Mouse (Mus musculus): ENCODE results near the gene Pde4b. TPM values are rescaled to one million over a fixed set of nuclear protein-coding genes. Genes with fewer than 3 reads are reported as not detected.

Gene Pde4b
- total RNA-seq, 1 experiment: 1.4 TPM

DNA sequence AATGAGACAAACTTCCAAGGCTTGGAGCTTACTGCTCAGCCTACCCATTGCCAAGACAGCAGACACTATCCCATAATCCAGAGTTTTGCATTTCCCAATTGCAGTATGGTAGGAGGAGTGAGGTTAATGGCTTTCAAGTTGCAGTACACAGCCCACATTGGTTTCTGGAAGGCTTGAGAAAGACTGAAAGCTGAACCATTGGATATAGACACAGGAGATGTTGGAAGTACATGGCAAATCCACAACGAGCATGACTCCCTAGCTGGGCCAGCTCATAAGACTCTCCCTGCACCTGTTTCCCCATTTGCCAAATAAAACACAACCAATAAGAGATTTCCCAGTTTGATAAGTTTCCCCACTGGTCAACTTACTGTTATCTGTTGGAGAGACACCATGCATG, 450.9 kb downstream of the Pde4b start:
- no peaks in the 10 kb centered on the region for H3K36me3 ChIP-seq (ENCODE audit: control insufficient read depth, insufficient read depth, low read length, poor library complexity, severe bottlenecking)

DNA sequence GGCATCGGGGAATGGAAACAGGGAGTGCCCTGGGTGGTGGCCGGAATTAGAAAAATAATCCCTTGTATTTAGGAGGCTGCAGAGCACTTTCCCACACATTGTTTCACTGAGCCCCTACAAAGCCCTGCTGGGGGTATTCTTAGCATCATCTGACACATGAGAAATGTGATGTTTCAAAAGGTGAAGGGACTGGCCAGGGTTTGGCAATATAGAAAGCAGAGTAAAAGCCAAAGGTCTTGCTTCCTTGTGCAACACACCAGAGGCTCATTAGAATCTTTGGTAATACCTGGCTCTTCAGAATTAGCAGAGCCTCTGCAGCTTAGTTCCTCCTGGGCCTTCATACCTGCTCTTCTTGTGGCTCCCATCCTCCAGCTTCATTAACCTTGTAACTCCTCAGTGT, 451.4 kb downstream of the Pde4b start:
- in situ Hi-C loops (cut with MboI; ENCODE audit: low sequenced_read_pairs in 2 of 2, unreplicated experiment in 2 of 2): no loop called here
- H3K4me1 ChIP-seq (ENCODE audit: control insufficient read depth in 2 of 2, insufficient read depth in 2 of 2, low read length in 2 of 2, poor library complexity in 1 of 2): no peaks in the 10 kb centered on the region
- H3K9ac ChIP-seq (ENCODE audit: insufficient read depth, low read depth, low read length, poor library complexity, severe bottlenecking): no peak overlapping the region
- no peaks in the 10 kb centered on the region for H3K36me3 ChIP-seq (ENCODE audit: control insufficient read depth, insufficient read depth, low read length, poor library complexity, severe bottlenecking)
- no peak for DNase-seq (ENCODE audit: low read depth, low spot score)
- no peaks in the 10 kb centered on the region for H3K9me3 ChIP-seq (ENCODE audit: control insufficient read depth, insufficient read depth, low read depth, low read length)
- no peak overlapping the region for H3K27ac ChIP-seq (ENCODE audit: insufficient read depth, low read depth, low read length, poor library complexity, severe bottlenecking)
- H3K4me3 ChIP-seq (ENCODE audit: insufficient read depth in 1 of 2, low read depth in 1 of 2, low read length in 2 of 2, poor library complexity in 1 of 2, severe bottlenecking in 1 of 2): no peak overlapping the region
- no peak for TF ChIP-seq ZNF384 (IDR thresholded peaks at IDR 0.05; ENCODE audit: low read depth, low read length)
- no peak for TF ChIP-seq MAFK (IDR thresholded peaks at IDR 0.05; ENCODE audit: insufficient read depth, low read depth, low read length)
- no peak for TF ChIP-seq CHD2 (IDR thresholded peaks at IDR 0.05; ENCODE audit: low read depth, low read length)
- no peak for TF ChIP-seq ZC3H11A (IDR thresholded peaks at IDR 0.05; ENCODE audit: borderline replicate concordance, low read depth, low read length)
- TF ChIP-seq HCFC1 (IDR thresholded peaks at IDR 0.05; ENCODE audit: borderline replicate concordance, insufficient read depth, low read length): no peak

More for the DNA sequence above, 450.9 kb downstream of the Pde4b start:
- TF ChIP-seq MAFK (IDR thresholded peaks at IDR 0.05; ENCODE audit: insufficient read depth, low read depth, low read length): no peak
- TF ChIP-seq HCFC1 (IDR thresholded peaks at IDR 0.05; ENCODE audit: borderline replicate concordance, insufficient read depth, low read length): no peak
- TF ChIP-seq ZNF384 (IDR thresholded peaks at IDR 0.05; ENCODE audit: low read depth, low read length): no peak
- no peak for TF ChIP-seq ZC3H11A (IDR thresholded peaks at IDR 0.05; ENCODE audit: borderline replicate concordance, low read depth, low read length)
- TF ChIP-seq CHD2 (IDR thresholded peaks at IDR 0.05; ENCODE audit: low read depth, low read length): no peak
- H3K4me1 ChIP-seq (ENCODE audit: control insufficient read depth in 2 of 2, insufficient read depth in 2 of 2, low read length in 2 of 2, poor library complexity in 1 of 2): no peaks in the 10 kb centered on the region
- H3K4me3 ChIP-seq (ENCODE audit: insufficient read depth in 1 of 2, low read depth in 1 of 2, low read length in 2 of 2, poor library complexity in 1 of 2, severe bottlenecking in 1 of 2): no peak overlapping the region
- in situ Hi-C loops (cut with MboI; ENCODE audit: low sequenced_read_pairs in 2 of 2, unreplicated experiment in 2 of 2): no loop called here
- H3K9me3 ChIP-seq (ENCODE audit: control insufficient read depth, insufficient read depth, low read depth, low read length): no peaks in the 10 kb centered on the region
- H3K27ac ChIP-seq (ENCODE audit: insufficient read depth, low read depth, low read length, poor library complexity, severe bottlenecking): no peak overlapping the region
- no peak for DNase-seq (ENCODE audit: low read depth, low spot score)
- H3K9ac ChIP-seq (ENCODE audit: insufficient read depth, low read depth, low read length, poor library complexity, severe bottlenecking): no peak overlapping the region

DNA sequence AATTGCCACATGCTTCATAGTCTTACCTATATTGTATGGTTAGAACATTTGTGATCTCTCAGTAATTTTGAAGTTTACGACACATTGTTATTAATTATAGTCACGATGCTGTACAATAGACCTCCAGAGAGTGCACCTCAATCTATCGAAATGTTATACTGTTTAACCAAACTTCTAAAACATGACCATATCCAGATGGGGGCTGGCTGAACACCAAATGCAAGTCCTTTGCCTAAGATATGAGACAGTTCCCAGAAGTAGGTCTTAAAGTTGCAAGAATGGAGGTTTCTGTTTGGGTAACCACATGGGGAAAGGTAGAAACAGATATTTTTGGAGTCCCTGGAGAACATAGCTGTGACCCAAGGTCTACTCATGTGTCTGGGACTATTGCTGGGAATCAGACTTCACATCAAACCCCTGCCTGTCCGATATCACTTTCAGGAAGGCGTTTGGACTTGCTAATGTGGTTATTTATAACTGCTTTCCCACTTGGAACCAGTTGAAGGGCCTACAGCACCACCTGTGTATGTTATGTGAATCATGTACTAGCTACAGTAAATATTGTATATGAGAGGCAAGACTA, 452.3 kb downstream of the Pde4b start:
- no peak overlapping the region for H3K27ac ChIP-seq (ENCODE audit: insufficient read depth, low read depth, low read length, poor library complexity, severe bottlenecking)

DNA sequence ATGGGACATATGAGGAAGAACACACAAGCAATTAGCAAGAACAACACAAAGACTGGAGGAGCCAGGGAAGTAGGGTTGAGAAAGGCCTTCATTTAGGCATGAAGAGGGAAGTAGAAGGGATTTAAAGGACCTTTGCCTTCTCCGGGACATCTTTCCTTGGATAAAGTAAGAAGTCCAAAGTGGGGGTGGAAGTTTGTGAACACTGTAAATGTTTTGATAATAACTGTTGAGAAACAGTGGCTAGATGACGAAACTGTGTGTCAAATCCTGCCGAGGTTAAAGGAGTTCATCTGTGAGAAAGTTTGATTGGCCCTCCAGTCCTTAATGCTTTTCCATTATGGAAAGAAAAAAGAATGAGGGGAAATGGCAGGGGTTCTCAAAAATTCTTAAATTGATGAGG, 455.6 kb downstream of the Pde4b start:
- in situ Hi-C loops (cut with MboI; ENCODE audit: low sequenced_read_pairs in 2 of 2, unreplicated experiment in 2 of 2): no loop called here
- no peak overlapping the region for H3K27ac ChIP-seq (ENCODE audit: insufficient read depth, low read depth, low read length, poor library complexity, severe bottlenecking)
- no peaks in the 10 kb centered on the region for H3K4me1 ChIP-seq (ENCODE audit: control insufficient read depth in 2 of 2, insufficient read depth in 2 of 2, low read length in 2 of 2, poor library complexity in 1 of 2)
- no peak for TF ChIP-seq MAFK (IDR thresholded peaks at IDR 0.05; ENCODE audit: insufficient read depth, low read depth, low read length)
- TF ChIP-seq CHD2 (IDR thresholded peaks at IDR 0.05; ENCODE audit: low read depth, low read length): no peak
- no peak for TF ChIP-seq ZNF384 (IDR thresholded peaks at IDR 0.05; ENCODE audit: low read depth, low read length)
- TF ChIP-seq HCFC1 (IDR thresholded peaks at IDR 0.05; ENCODE audit: borderline replicate concordance, insufficient read depth, low read length): no peak
- TF ChIP-seq ZC3H11A (IDR thresholded peaks at IDR 0.05; ENCODE audit: borderline replicate concordance, low read depth, low read length): no peak
- H3K9me3 ChIP-seq (ENCODE audit: control insufficient read depth, insufficient read depth, low read depth, low read length): no peaks in the 10 kb centered on the region
- H3K4me3 ChIP-seq (ENCODE audit: insufficient read depth in 1 of 2, low read depth in 1 of 2, low read length in 2 of 2, poor library complexity in 1 of 2, severe bottlenecking in 1 of 2): no peak overlapping the region
- no peak overlapping the region for H3K9ac ChIP-seq (ENCODE audit: insufficient read depth, low read depth, low read length, poor library complexity, severe bottlenecking)
- no peaks in the 10 kb centered on the region for H3K36me3 ChIP-seq (ENCODE audit: control insufficient read depth, insufficient read depth, low read length, poor library complexity, severe bottlenecking)
- no peak for DNase-seq (ENCODE audit: low read depth, low spot score)

More for the DNA sequence above, 452.3 kb downstream of the Pde4b start:
- Histone ChIP-seq H3K4me3 (ENCODE audit: insufficient read depth in 1 of 2, low read depth in 1 of 2, low read length in 2 of 2, poor library complexity in 1 of 2, severe bottlenecking in 1 of 2) (no peak overlapping the region), H3K9me3 (ENCODE audit: control insufficient read depth, insufficient read depth, low read depth, low read length) (no peaks in the 10 kb centered on the region), H3K36me3 (ENCODE audit: control insufficient read depth, insufficient read depth, low read length, poor library complexity, severe bottlenecking) (no peaks in the 10 kb centered on the region), H3K4me1 (ENCODE audit: control insufficient read depth in 2 of 2, insufficient read depth in 2 of 2, low read length in 2 of 2, poor library complexity in 1 of 2) (no peaks in the 10 kb centered on the region), H3K9ac (ENCODE audit: insufficient read depth, low read depth, low read length, poor library complexity, severe bottlenecking) (no peak overlapping the region)
- in situ Hi-C loops (cut with MboI; ENCODE audit: low sequenced_read_pairs in 2 of 2, unreplicated experiment in 2 of 2): no loop called here
- DNase-seq (ENCODE audit: low read depth, low spot score): no peak
- no peak for TF ChIP-seq ZNF384 (IDR thresholded peaks at IDR 0.05; ENCODE audit: low read depth, low read length)
- TF ChIP-seq ZC3H11A (IDR thresholded peaks at IDR 0.05; ENCODE audit: borderline replicate concordance, low read depth, low read length): no peak

DNA sequence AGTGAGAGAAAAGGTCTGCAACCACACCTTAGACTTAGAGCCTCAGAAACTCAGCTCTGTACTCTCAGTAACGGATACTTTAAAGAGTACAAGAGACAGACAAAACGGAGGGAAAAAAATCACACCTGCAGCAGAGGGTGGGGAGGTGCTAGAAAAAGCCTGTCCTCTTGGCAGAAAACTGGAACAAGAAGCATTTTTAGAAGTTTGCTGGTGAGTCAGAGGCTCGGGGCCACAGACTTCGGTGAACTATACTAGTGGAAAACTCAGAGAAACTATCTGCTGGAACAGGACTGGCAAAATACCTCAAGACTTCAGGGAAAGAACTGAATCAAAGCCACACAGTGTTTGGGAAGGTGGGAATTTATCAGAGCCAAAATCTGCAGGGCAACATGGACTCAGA, 457.9 kb downstream of the Pde4b start:
- no peaks in the 10 kb centered on the region for H3K9me3 ChIP-seq (ENCODE audit: control insufficient read depth, insufficient read depth, low read depth, low read length)
- no peak overlapping the region for H3K4me3 ChIP-seq (ENCODE audit: insufficient read depth in 1 of 2, low read depth in 1 of 2, low read length in 2 of 2, poor library complexity in 1 of 2, severe bottlenecking in 1 of 2)
- H3K27ac ChIP-seq (ENCODE audit: insufficient read depth, low read depth, low read length, poor library complexity, severe bottlenecking): no peak overlapping the region
- no peaks in the 10 kb centered on the region for H3K4me1 ChIP-seq (ENCODE audit: control insufficient read depth in 2 of 2, insufficient read depth in 2 of 2, low read length in 2 of 2, poor library complexity in 1 of 2)
- in situ Hi-C loops (cut with MboI; ENCODE audit: low sequenced_read_pairs in 2 of 2, unreplicated experiment in 2 of 2): no loop called here
- H3K36me3 ChIP-seq (ENCODE audit: control insufficient read depth, insufficient read depth, low read length, poor library complexity, severe bottlenecking): no peaks in the 10 kb centered on the region
- H3K9ac ChIP-seq (ENCODE audit: insufficient read depth, low read depth, low read length, poor library complexity, severe bottlenecking): no peak overlapping the region
- no peak for TF ChIP-seq ZC3H11A (IDR thresholded peaks at IDR 0.05; ENCODE audit: borderline replicate concordance, low read depth, low read length)
- TF ChIP-seq ZNF384 (IDR thresholded peaks at IDR 0.05; ENCODE audit: low read depth, low read length): no peak
- TF ChIP-seq MAFK (IDR thresholded peaks at IDR 0.05; ENCODE audit: insufficient read depth, low read depth, low read length): no peak
- no peak for TF ChIP-seq CHD2 (IDR thresholded peaks at IDR 0.05; ENCODE audit: low read depth, low read length)
- no peak for TF ChIP-seq HCFC1 (IDR thresholded peaks at IDR 0.05; ENCODE audit: borderline replicate concordance, insufficient read depth, low read length)
- DNase-seq (ENCODE audit: low read depth, low spot score): no peak
